Mouse (Mus musculus) heart, postnatal 36 days (tissue): Measurements from ENCODE around the gene Srsf9. TPM values are rescaled to one million over a fixed set of nuclear protein-coding genes. Genes with fewer than 3 reads are reported as not detected.
A peak's percentile ranks its signal among the peaks of the same experiment; 100 is the strongest.
"Not testable (repeated sequence)": the region's sequence is repeated elsewhere in the genome, so short reads cannot be mapped to it uniquely, and the experiment has no call there.

Experiments
- DNase-seq, 2 experiments: peaks; one replicate each; pipeline ENCODE4 v3.0.0; 2021 to 2022
- intact Hi-C: fragments of 180-260 bp; cut with DNase I; formaldehyde crosslinking; loops from one replicate; pipeline ENCODE4 v1.15.1; 2025
- total RNA-seq, 2 experiments: library from RNA; stranded (reverse); gene quantifications; 2 replicates each; pipeline ENCODE4 v1.2.3; 2021

The Srsf9 gene
- 10 to 100 TPM; 16.0 to 18.1 TPM for total RNA-seq

GRCm38 (mm10) chr5:115326875-115327609 lies at the start of gene Srsf9:
Gene Srsf9, plus strand, starts transcription at chr5:115327177.
- DNase-seq = peak; percentile 97 to 98
- intact Hi-C loops = loop anchor here (1.0 to 2.0 kb wide), 2 partner anchors 13 to 48 kb away; partner anchors contain the start of gene Coq5

- DNase-seq = no peak
- intact Hi-C loops = loop anchor here (2.0 to 5.0 kb wide), 2 partner anchors 49 to 91 kb away; partner anchors contain the start of gene Srsf9
Observed at GRCm38 (mm10) chr5:115278053-115278452, 48.9 kb upstream of the Srsf9 start.

GRCm38 (mm10) chr5:115278785-115279184 lies 48.2 kb upstream of the Srsf9 start:
- DNase-seq = no peak
- intact Hi-C loops = loop anchor here (2.0 to 5.0 kb wide), 2 partner anchors 48 to 91 kb away; partner anchors contain the start of gene Srsf9

GRCm38 (mm10) chr5:115279226-115280049 lies 47.5 kb upstream of the Srsf9 start, which contains the start of gene Coq5:
Gene Coq5, plus strand, starts transcription at chr5:115279666.
- intact Hi-C loops = loop anchor here (2.0 to 5.0 kb wide), 3 partner anchors 21 to 92 kb away; partner anchors contain the start of genes Dynll1 and Srsf9

GRCm38 (mm10) chr5:115280050-115280687 lies 46.8 kb upstream of the Srsf9 start:
- DNase-seq = no peak

More at GRCm38 (mm10) chr5:115279226-115280049, 47.5 kb upstream of the Srsf9 start, which contains the start of gene Coq5:
- DNase-seq = peak; percentile 90 to 92

GRCm38 (mm10) chr5:115284735-115285134 lies 42.2 kb upstream of the Srsf9 start:
- intact Hi-C loops = no loop called here
- no peak for DNase-seq

More at GRCm38 (mm10) chr5:115280050-115280687, 46.8 kb upstream of the Srsf9 start:
- intact Hi-C loops = loop anchor here (2.0 kb wide), 1 partner anchor 21 kb away; the partner anchor contains the start of gene Dynll1

- DNase-seq = no peak
- intact Hi-C loops = no loop called here
Observed at GRCm38 (mm10) chr5:115294173-115294572, 32.8 kb upstream of the Srsf9 start.

- intact Hi-C loops = no loop called here
- no peak for DNase-seq
Observed at GRCm38 (mm10) chr5:115296347-115296746, 30.6 kb upstream of the Srsf9 start.

- peak; percentile 58 to 74 for DNase-seq
- intact Hi-C loops = loop anchor here (2.0 kb wide), 3 partner anchors 19 to 41 kb away; partner anchors contain the start of genes Gatc and Triap1
Observed at GRCm38 (mm10) chr5:115300035-115300744, 26.8 kb upstream of the Srsf9 start.

- peak; percentile 100 for DNase-seq
- intact Hi-C loops = loop anchor here (2.0 kb wide), 3 partner anchors 18 to 40 kb away; partner anchors contain the start of genes Gatc and Triap1
Observed at GRCm38 (mm10) chr5:115300792-115301614, 26.0 kb upstream of the Srsf9 start, which contains the start of gene Dynll1. Gene Dynll1, minus strand, starts transcription at chr5:115300999.

GRCm38 (mm10) chr5:115301615-115302014 lies 25.4 kb upstream of the Srsf9 start:
- DNase-seq = no peak
- intact Hi-C loops = loop anchor here (2.0 kb wide), 4 partner anchors 17 to 39 kb away; partner anchors contain the start of genes Gatc and Triap1

GRCm38 (mm10) chr5:115302190-115302589 lies 24.8 kb upstream of the Srsf9 start:
- intact Hi-C loops = loop anchor here (2.0 kb wide), 1 partner anchor 23 kb away; no protein-coding TSS in a partner anchor
- DNase-seq = not testable (repeated sequence)

GRCm38 (mm10) chr5:115312354-115312753 lies 14.6 kb upstream of the Srsf9 start:
- DNase-seq = no peak
- intact Hi-C loops = no loop called here

GRCm38 (mm10) chr5:115312816-115313667 lies 13.9 kb upstream of the Srsf9 start:
- no peak for DNase-seq
- intact Hi-C loops = no loop called here

GRCm38 (mm10) chr5:115313668-115313943 lies 13.4 kb upstream of the Srsf9 start:
- intact Hi-C loops = no loop called here

GRCm38 (mm10) chr5:115316968-115317644 lies 9.9 kb upstream of the Srsf9 start:
- intact Hi-C loops = no loop called here
- DNase-seq = no peak

More at GRCm38 (mm10) chr5:115313668-115313943, 13.4 kb upstream of the Srsf9 start:
- DNase-seq = no peak
